Mouse (Mus musculus): ENCODE data around the gene Uncx. TPM values are rescaled to one million over a fixed set of nuclear protein-coding genes. Genes with fewer than 3 reads are reported as not detected.

Uncx gene
- polyA plus RNA-seq, 1 experiment from 2014 or later: not detected

- DNase-seq (ENCODE audit: low spot score): no peak
- Histone ChIP-seq H3K9ac (ENCODE audit: low read length) (no peak overlapping the region), H3K4me3 (ENCODE audit: low read depth, low read length) (no peak overlapping the region), H3K4me1 (replicated peaks; ENCODE audit: control insufficient read depth, insufficient read depth, low read length) (no peaks in the 10 kb centered on the region), H3K4me2 (ENCODE audit: low read length) (no peak overlapping the region), H3K9me3 (ENCODE audit: control insufficient read depth, low read length) (no peaks in the 10 kb centered on the region), H3K36me3 (ENCODE audit: control insufficient read depth, insufficient read depth, low read length) (no peaks in the 10 kb centered on the region), H3K27ac (ENCODE audit: low read depth) (no peak overlapping the region), H3K27me3 (replicated peaks; ENCODE audit: control insufficient read depth, insufficient read depth, low read length) (peaks cover 93% of the 10 kb centered on the region)
- ATAC-seq (replicated peaks; ENCODE audit: low FRiP score, low TSS enrichment, low read depth): no peak
- WGBS: 66% methylated on average over 4 of the region's 4 CpGs
Measured at GRCm38 (mm10) chr5:139565462-139565861, 22.2 kb downstream of the Uncx start.

GRCm38 (mm10) chr5:139566640-139567399, 23.5 kb downstream of the Uncx start:
- Histone ChIP-seq H3K36me3 (ENCODE audit: control insufficient read depth, insufficient read depth, low read length) (no peaks in the 10 kb centered on the region), H3K27ac (ENCODE audit: low read depth) (no peak overlapping the region), H3K9me3 (ENCODE audit: control insufficient read depth, low read length) (no peaks in the 10 kb centered on the region), H3K4me1 (replicated peaks; ENCODE audit: control insufficient read depth, insufficient read depth, low read length) (no peaks in the 10 kb centered on the region), H3K27me3 (replicated peaks; ENCODE audit: control insufficient read depth, insufficient read depth, low read length) (peaks cover 89% of the 10 kb centered on the region), H3K9ac (ENCODE audit: low read length) (no peak overlapping the region), H3K4me2 (ENCODE audit: low read length) (no peak overlapping the region), H3K4me3 (ENCODE audit: low read depth, low read length) (no peak overlapping the region)
- DNase-seq (ENCODE audit: low spot score): no peak
- 62% methylated on average over 6 of the region's 6 CpGs for WGBS
- no peak for ATAC-seq (replicated peaks; ENCODE audit: low FRiP score, low TSS enrichment, low read depth)

- no peak overlapping the region for H3K27ac ChIP-seq (ENCODE audit: low read depth)
Measured at GRCm38 (mm10) chr5:139568079-139568478, 24.8 kb downstream of the Uncx start.

GRCm38 (mm10) chr5:139572526-139572925, 29.2 kb downstream of the Uncx start:
- DNase-seq (ENCODE audit: low spot score) (no peak), ATAC-seq (replicated peaks; ENCODE audit: low FRiP score, low TSS enrichment, low read depth) (no peak)
- Histone ChIP-seq H3K4me3 (ENCODE audit: low read depth, low read length) (no peak overlapping the region), H3K4me2 (ENCODE audit: low read length) (no peak overlapping the region), H3K9ac (ENCODE audit: low read length) (no peak overlapping the region), H3K4me1 (replicated peaks; ENCODE audit: control insufficient read depth, insufficient read depth, low read length) (no peaks in the 10 kb centered on the region; the same call in 1 of the 2 replicates), H3K27me3 (replicated peaks; ENCODE audit: control insufficient read depth, insufficient read depth, low read length) (peaks cover 48% of the 10 kb centered on the region), H3K9me3 (ENCODE audit: control insufficient read depth, low read length) (peaks cover 4% of the 10 kb centered on the region; the same call in 1 of the 2 replicates), H3K27ac (ENCODE audit: low read depth) (no peak overlapping the region), H3K36me3 (ENCODE audit: control insufficient read depth, insufficient read depth, low read length) (no peaks in the 10 kb centered on the region)
- 17% methylated on average over 7 of the region's 7 CpGs for WGBS

More at GRCm38 (mm10) chr5:139568079-139568478, 24.8 kb downstream of the Uncx start:
- Histone ChIP-seq H3K4me1 (replicated peaks; ENCODE audit: control insufficient read depth, insufficient read depth, low read length) (no peaks in the 10 kb centered on the region; the same call in 1 of the 2 replicates), H3K36me3 (ENCODE audit: control insufficient read depth, insufficient read depth, low read length) (no peaks in the 10 kb centered on the region), H3K4me2 (ENCODE audit: low read length) (no peak overlapping the region), H3K27me3 (replicated peaks; ENCODE audit: control insufficient read depth, insufficient read depth, low read length) (peaks cover 80% of the 10 kb centered on the region), H3K9ac (ENCODE audit: low read length) (no peak overlapping the region), H3K9me3 (ENCODE audit: control insufficient read depth, low read length) (no peaks in the 10 kb centered on the region), H3K4me3 (ENCODE audit: low read depth, low read length) (no peak overlapping the region)
- DNase-seq (ENCODE audit: low spot score): no peak
- no peak for ATAC-seq (replicated peaks; ENCODE audit: low FRiP score, low TSS enrichment, low read depth)
- WGBS: 33% methylated on average over 2 of the region's 2 CpGs

GRCm38 (mm10) chr5:139573606-139574311, 30.5 kb downstream of the Uncx start:
- no peaks in the 10 kb centered on the region for H3K36me3 ChIP-seq (ENCODE audit: control insufficient read depth, insufficient read depth, low read length)
- WGBS: 62% methylated on average over 7 of the region's 7 CpGs
- H3K4me1 ChIP-seq (replicated peaks; ENCODE audit: control insufficient read depth, insufficient read depth, low read length): no peaks in the 10 kb centered on the region; the same call in 1 of the 2 replicates
- peaks cover 49% of the 10 kb centered on the region for H3K27me3 ChIP-seq (replicated peaks; ENCODE audit: control insufficient read depth, insufficient read depth, low read length)
- H3K4me3 ChIP-seq (ENCODE audit: low read depth, low read length): no peak overlapping the region
- ATAC-seq (replicated peaks; ENCODE audit: low FRiP score, low TSS enrichment, low read depth) (no peak), DNase-seq (ENCODE audit: low spot score) (no peak)
- no peak overlapping the region for H3K4me2 ChIP-seq (ENCODE audit: low read length)
- no peak overlapping the region for H3K27ac ChIP-seq (ENCODE audit: low read depth)
- H3K9me3 ChIP-seq (ENCODE audit: control insufficient read depth, low read length): peaks cover 4% of the 10 kb centered on the region; the same call in 1 of the 2 replicates
- H3K9ac ChIP-seq (ENCODE audit: low read length): no peak overlapping the region

GRCm38 (mm10) chr5:139575054-139575453, 31.8 kb downstream of the Uncx start:
- no peaks in the 10 kb centered on the region for H3K36me3 ChIP-seq (ENCODE audit: control insufficient read depth, insufficient read depth, low read length)
- WGBS: 64% methylated on average over 9 of the region's 9 CpGs
- peaks cover 4% of the 10 kb centered on the region; the same call in 1 of the 2 replicates for H3K9me3 ChIP-seq (ENCODE audit: control insufficient read depth, low read length)
- H3K4me3 ChIP-seq (ENCODE audit: low read depth, low read length): no peak overlapping the region
- H3K9ac ChIP-seq (ENCODE audit: low read length): no peak overlapping the region
- H3K27me3 ChIP-seq (replicated peaks; ENCODE audit: control insufficient read depth, insufficient read depth, low read length): peaks cover 43% of the 10 kb centered on the region
- no peak overlapping the region for H3K27ac ChIP-seq (ENCODE audit: low read depth)
- DNase-seq (ENCODE audit: low spot score) (no peak), ATAC-seq (replicated peaks; ENCODE audit: low FRiP score, low TSS enrichment, low read depth) (no peak)
- no peaks in the 10 kb centered on the region; the same call in 1 of the 2 replicates for H3K4me1 ChIP-seq (replicated peaks; ENCODE audit: control insufficient read depth, insufficient read depth, low read length)
- H3K4me2 ChIP-seq (ENCODE audit: low read length): no peak overlapping the region

GRCm38 (mm10) chr5:139580171-139580743, 37.0 kb downstream of the Uncx start:
- no peak overlapping the region for H3K4me2 ChIP-seq (ENCODE audit: low read length)
- DNase-seq (ENCODE audit: low spot score) (no peak), ATAC-seq (replicated peaks; ENCODE audit: low FRiP score, low TSS enrichment, low read depth) (no peak)
- no peak overlapping the region for H3K4me3 ChIP-seq (ENCODE audit: low read depth, low read length)
- no peak overlapping the region for H3K9ac ChIP-seq (ENCODE audit: low read length)
- no peaks in the 10 kb centered on the region for H3K36me3 ChIP-seq (ENCODE audit: control insufficient read depth, insufficient read depth, low read length)
- H3K9me3 ChIP-seq (ENCODE audit: control insufficient read depth, low read length): peaks cover 4% of the 10 kb centered on the region; the same call in 1 of the 2 replicates
- WGBS: 30% methylated on average over 27 of the region's 27 CpGs
- peaks cover 68% of the 10 kb centered on the region for H3K27me3 ChIP-seq (replicated peaks; ENCODE audit: control insufficient read depth, insufficient read depth, low read length)
- no peaks in the 10 kb centered on the region for H3K4me1 ChIP-seq (replicated peaks; ENCODE audit: control insufficient read depth, insufficient read depth, low read length)
- no peak overlapping the region for H3K27ac ChIP-seq (ENCODE audit: low read depth)

- no peak for ATAC-seq (replicated peaks; ENCODE audit: low FRiP score, low TSS enrichment, low read depth)
- Histone ChIP-seq H3K9me3 (ENCODE audit: control insufficient read depth, low read length) (peaks cover 4% of the 10 kb centered on the region; the same call in 1 of the 2 replicates), H3K9ac (ENCODE audit: low read length) (no peak overlapping the region), H3K27me3 (replicated peaks; ENCODE audit: control insufficient read depth, insufficient read depth, low read length) (peaks cover 79% of the 10 kb centered on the region), H3K4me1 (replicated peaks; ENCODE audit: control insufficient read depth, insufficient read depth, low read length) (no peaks in the 10 kb centered on the region), H3K27ac (ENCODE audit: low read depth) (no peak overlapping the region), H3K36me3 (ENCODE audit: control insufficient read depth, insufficient read depth, low read length) (no peaks in the 10 kb centered on the region), H3K4me2 (ENCODE audit: low read length) (no peak overlapping the region), H3K4me3 (ENCODE audit: low read depth, low read length) (no peak overlapping the region)
- WGBS: 4% methylated on average over 10 of the region's 10 CpGs
- no peak for DNase-seq (ENCODE audit: low spot score)
Measured at GRCm38 (mm10) chr5:139581308-139581868, 38.1 kb downstream of the Uncx start.

Data from intestine, embryonic 14.5 days (tissue).